Mouse (Mus musculus) thymus, postnatal 36 days (tissue): Measurements from ENCODE around the gene Olfr497.

Experiments
- DNase-seq, 2 experiments: peaks; one replicate each; pipeline ENCODE4 v3.0.0; 2022; ENCODE audit warnings: mixed read lengths in 2 of 2

Gene Olfr497

DNA sequence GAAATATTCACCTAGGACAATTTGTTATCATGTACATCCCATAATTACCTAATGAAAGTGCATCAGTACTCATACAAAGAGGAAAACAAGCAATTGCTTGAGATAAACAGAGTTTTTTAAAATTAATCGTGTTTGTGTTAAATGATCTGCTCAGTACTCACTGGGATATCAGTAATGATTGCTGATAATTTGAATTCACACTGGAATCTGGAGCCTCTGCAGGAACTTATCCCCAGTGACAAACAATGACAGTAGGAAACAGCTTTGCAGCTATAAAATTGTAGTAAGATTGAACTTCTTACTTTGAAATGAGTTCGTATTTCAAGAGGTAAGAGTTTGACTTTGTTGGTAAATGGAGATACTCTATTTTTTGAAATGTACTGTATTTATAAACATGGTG, at the start of gene Olfr497:
TSS of gene Olfr497 (plus strand) at position 301 of the 400 bp plus-strand sequence.
- no peak for DNase-seq

DNA sequence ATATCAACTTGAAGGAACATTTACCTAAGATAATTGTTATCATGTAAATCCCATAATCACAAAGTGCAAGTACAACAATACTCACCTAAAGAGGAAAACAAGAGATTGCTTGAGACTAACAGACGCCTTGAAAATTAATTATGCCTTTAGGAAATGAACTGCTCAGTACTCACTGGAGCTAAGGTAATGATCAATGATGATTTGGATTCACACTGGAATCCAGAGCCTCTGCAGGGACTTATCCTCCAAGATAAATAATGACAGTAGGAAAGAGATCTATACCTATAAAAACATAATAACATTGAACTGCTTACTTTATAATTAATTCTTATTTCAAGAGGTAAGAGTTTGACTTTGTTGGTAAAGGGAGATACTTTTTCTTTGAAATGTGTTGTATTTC, 27.4 kb upstream of the Olfr497 start, which contains the start of gene Olfr495:
TSS of gene Olfr495 (plus strand) at position 301 of the 400 bp plus-strand sequence.
- DNase-seq: no peak

DNA sequence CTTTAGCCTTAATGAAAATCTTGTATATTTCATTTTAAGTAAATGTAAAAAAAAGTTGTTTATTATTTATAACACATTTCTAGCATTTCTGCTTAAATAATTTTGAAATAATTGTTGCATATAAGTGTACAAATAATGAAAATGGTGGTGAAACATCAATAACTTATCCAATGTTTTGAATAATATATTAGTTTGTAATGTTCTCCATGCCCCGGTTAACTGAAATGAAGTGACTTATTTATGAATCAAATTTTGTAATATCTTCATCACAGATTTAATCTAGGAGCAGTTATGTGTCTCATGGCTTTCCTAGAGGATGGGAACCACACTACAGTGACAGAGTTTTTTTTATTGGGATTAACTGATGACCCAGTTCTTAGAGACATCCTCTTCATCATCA, 44.8 kb downstream of the Olfr497 start, which contains the start of gene Olfr498:
TSS of gene Olfr498 (plus strand) at position 301 of the 400 bp plus-strand sequence.
- no peak for DNase-seq
